Mouse (Mus musculus): ENCODE measurements around the gene Map2k2. TPM values are rescaled to one million over a fixed set of nuclear protein-coding genes. Genes with fewer than 3 reads are reported as not detected.
"Not testable (repeated sequence)": the region's sequence is repeated elsewhere in the genome, so short reads cannot be mapped to it uniquely, and the experiment has no call there.

Gene Map2k2
- polyA plus RNA-seq, 1 experiment from 2014 or later = 130 TPM

- Histone ChIP-seq H3K4me1 (replicated peaks) (peaks cover 81% of the 10 kb centered on the region), H3K4me3 (replicated peaks) (peak overlapping the region; percentile 98), H3K36me3 (peaks cover 57% of the 10 kb centered on the region), H3K4me2 (peak overlapping the region; percentile 84), H3K9ac (peak overlapping the region; percentile 100), H3K27me3 (no peaks in the 10 kb centered on the region), H3K9me3 (replicated peaks) (no peaks in the 10 kb centered on the region), H3K27ac (peak overlapping the region; percentile 95)
- no peak for DNase-seq
- WGBS (ENCODE audit: insufficient replicate concordance) = 90% methylated on average over 11 of the region's 11 CpGs
- no peak for ATAC-seq (ENCODE audit: low read depth)
Measured at GRCm38 (mm10) chr10:81178927-81179326, 73.2 kb downstream of the Map2k2 start.

- Histone ChIP-seq H3K36me3 (peaks cover 65% of the 10 kb centered on the region), H3K4me1 (replicated peaks) (peaks cover 81% of the 10 kb centered on the region), H3K9ac (peak overlapping the region; percentile 100; the same call in 1 of the 2 replicates)
Measured at GRCm38 (mm10) chr10:81179451-81180342, 74.0 kb downstream of the Map2k2 start.

GRCm38 (mm10) chr10:81180946-81181345, 75.2 kb downstream of the Map2k2 start:
- Histone ChIP-seq H3K4me3 (replicated peaks) (no peak overlapping the region), H3K4me1 (replicated peaks) (peaks cover 75% of the 10 kb centered on the region), H3K36me3 (peaks cover 76% of the 10 kb centered on the region), H3K9me3 (replicated peaks) (no peaks in the 10 kb centered on the region), H3K9ac (no peak overlapping the region; the same call in 1 of the 2 replicates), H3K4me2 (no peak overlapping the region), H3K27ac (peak overlapping the region; percentile 62; the same call in 1 of the 2 replicates), H3K27me3 (no peaks in the 10 kb centered on the region)
- WGBS (ENCODE audit: insufficient replicate concordance) = 87% methylated on average over 13 of the region's 13 CpGs
- no peak for DNase-seq
- ATAC-seq (ENCODE audit: low read depth) = no peak

More at GRCm38 (mm10) chr10:81179451-81180342, 74.0 kb downstream of the Map2k2 start:
- peak overlapping the region; percentile 95 for H3K27ac ChIP-seq
- peak overlapping the region; percentile 98; the same call in 1 of the 2 replicates for H3K4me3 ChIP-seq (replicated peaks)
- ATAC-seq (ENCODE audit: low read depth) (no peak), DNase-seq (no peak)
- H3K9me3 ChIP-seq (replicated peaks) = no peaks in the 10 kb centered on the region
- H3K27me3 ChIP-seq = no peaks in the 10 kb centered on the region
- H3K4me2 ChIP-seq = peak overlapping the region; percentile 84; the same call in 1 of the 2 replicates
- 90% methylated on average over 32 of the region's 32 CpGs for WGBS (ENCODE audit: insufficient replicate concordance)

- ATAC-seq (ENCODE audit: low read depth); H3K27me3 ChIP-seq; H3K9me3 ChIP-seq (replicated peaks); H3K9ac ChIP-seq; DNase-seq: not testable (repeated sequence)
- WGBS (ENCODE audit: insufficient replicate concordance) = 79% methylated on average over 12 of the region's 12 CpGs
- 0 out of 2 replicates have a peak overlapping the region, but pooled peaks have one; percentile 8 for H3K4me3 ChIP-seq (replicated peaks)
- H3K27ac ChIP-seq = peak overlapping the region; percentile 62
- peak overlapping the region; percentile 34; the same call in 1 of the 2 replicates for H3K4me2 ChIP-seq
- peaks cover 73% of the 10 kb centered on the region for H3K4me1 ChIP-seq (replicated peaks)
- peaks cover 83% of the 10 kb centered on the region for H3K36me3 ChIP-seq
Measured at GRCm38 (mm10) chr10:81181860-81182259, 76.1 kb downstream of the Map2k2 start.

- H3K4me3 ChIP-seq (replicated peaks) = peak within 1 kb of the TSS; percentile 71
- 4% methylated on average over 53 of the region's 53 CpGs for WGBS (ENCODE audit: insufficient replicate concordance)
- DNase-seq = peak; percentile 97
- no peaks in the 10 kb centered on the region for H3K9me3 ChIP-seq (replicated peaks)
- ATAC-seq (ENCODE audit: low read depth) = peak; percentile 89
- H3K4me2 ChIP-seq = peak within 1 kb of the TSS; percentile 81
- H3K27ac ChIP-seq = peak within 1 kb of the TSS; percentile 79
- peaks cover 82% of the 10 kb centered on the region for H3K36me3 ChIP-seq
- H3K9ac ChIP-seq = peak within 1 kb of the TSS; percentile 75
- H3K27me3 ChIP-seq = no peaks in the 10 kb centered on the region
- peaks cover 66% of the 10 kb centered on the region for H3K4me1 ChIP-seq (replicated peaks)
Measured at GRCm38 (mm10) chr10:81182336-81183333, 76.9 kb downstream of the Map2k2 start, which contains the start of gene Dapk3. Gene Dapk3 (plus strand): TSS chr10:81183005.

Small RNA genes within 50 kb of the gene (microRNA-seq; reads per million reads assigned to microRNA genes)
- not detected for gene Mir5615-1
- not detected for gene Mir5615-2

Other genes starting within 250 kb of the Map2k2 start
- gene Tmprss9, start 234.1 kb upstream of the Map2k2 start, polyA plus RNA-seq (2015; fragmentation: Nextera tagmentation; extraction: Ambion mirVana) = 0.05 TPM in 1 of 2 replicates, not detected in the other
- 249 and 266 TPM in 2 replicates for gene Timm13, start 204.9 kb upstream of the Map2k2 start, polyA plus RNA-seq (2015; fragmentation: Nextera tagmentation; extraction: Ambion mirVana)
- 14.0 and 15.4 TPM in 2 replicates for gene Lmnb2, start 187.7 kb upstream of the Map2k2 start, polyA plus RNA-seq (2015; fragmentation: Nextera tagmentation; extraction: Ambion mirVana)
- 1.6 and 1.8 TPM in 2 replicates for gene Gadd45b, start 175.8 kb upstream of the Map2k2 start, polyA plus RNA-seq (2015; fragmentation: Nextera tagmentation; extraction: Ambion mirVana)
- gene Gng7, start 91.0 kb upstream of the Map2k2 start, polyA plus RNA-seq (2015; fragmentation: Nextera tagmentation; extraction: Ambion mirVana) = 0.44 and 0.46 TPM in 2 replicates
- gene Diras1, start 80.3 kb upstream of the Map2k2 start, polyA plus RNA-seq (2015; fragmentation: Nextera tagmentation; extraction: Ambion mirVana) = 0.06 TPM in 1 of 2 replicates, not detected in the other
- 5.7 and 5.8 TPM in 2 replicates for gene Slc39a3, start 68.5 kb upstream of the Map2k2 start, polyA plus RNA-seq (2015; fragmentation: Nextera tagmentation; extraction: Ambion mirVana)
- gene Sgta, start 45.7 kb upstream of the Map2k2 start, polyA plus RNA-seq (2015; fragmentation: Nextera tagmentation; extraction: Ambion mirVana) = 69.1 and 71.6 TPM in 2 replicates
- 35.1 and 38.2 TPM in 2 replicates for gene Thop1, start 35.9 kb upstream of the Map2k2 start, polyA plus RNA-seq (2015; fragmentation: Nextera tagmentation; extraction: Ambion mirVana)
- gene Creb3l3, start 7.0 kb upstream of the Map2k2 start, polyA plus RNA-seq (2015; fragmentation: Nextera tagmentation; extraction: Ambion mirVana) = 22.3 and 22.5 TPM in 2 replicates
- 49.1 and 49.6 TPM in 2 replicates for gene Zbtb7a, start 29.3 kb downstream of the Map2k2 start, polyA plus RNA-seq (2015; fragmentation: Nextera tagmentation; extraction: Ambion mirVana)
- gene Pias4, start 62.0 kb downstream of the Map2k2 start, polyA plus RNA-seq (2015; fragmentation: Nextera tagmentation; extraction: Ambion mirVana) = 23.5 and 23.8 TPM in 2 replicates
- 369 and 384 TPM in 2 replicates for gene Eef2, start 70.7 kb downstream of the Map2k2 start, polyA plus RNA-seq (2015; fragmentation: Nextera tagmentation; extraction: Ambion mirVana)
- 19.3 and 20.9 TPM in 2 replicates for gene Dapk3, start 77.1 kb downstream of the Map2k2 start, polyA plus RNA-seq (2015; fragmentation: Nextera tagmentation; extraction: Ambion mirVana)
- gene 4930442H23Rik, start 77.9 kb downstream of the Map2k2 start, polyA plus RNA-seq (2015; fragmentation: Nextera tagmentation; extraction: Ambion mirVana) = 0.08 TPM in 1 of 2 replicates, not detected in the other
- gene Nmrk2, start 96.1 kb downstream of the Map2k2 start, polyA plus RNA-seq (2015; fragmentation: Nextera tagmentation; extraction: Ambion mirVana) = not detected in 2 replicates
- gene Atcay, start 124.9 kb downstream of the Map2k2 start, polyA plus RNA-seq (2015; fragmentation: Nextera tagmentation; extraction: Ambion mirVana) = 0.05 and 0.08 TPM in 2 replicates
- 0.28 and 0.43 TPM in 2 replicates for gene Zfr2, start 127.2 kb downstream of the Map2k2 start, polyA plus RNA-seq (2015; fragmentation: Nextera tagmentation; extraction: Ambion mirVana)
- gene Matk, start 147.0 kb downstream of the Map2k2 start, polyA plus RNA-seq (2015; fragmentation: Nextera tagmentation; extraction: Ambion mirVana) = 1.2 and 1.8 TPM in 2 replicates
- 130 and 134 TPM in 2 replicates for gene Mrpl54, start 161.0 kb downstream of the Map2k2 start, polyA plus RNA-seq (2015; fragmentation: Nextera tagmentation; extraction: Ambion mirVana)
- 24.5 and 26.7 TPM in 2 replicates for gene Apba3, start 161.0 kb downstream of the Map2k2 start, polyA plus RNA-seq (2015; fragmentation: Nextera tagmentation; extraction: Ambion mirVana)
- 0.35 and 0.43 TPM in 2 replicates for gene Tjp3, start 185.7 kb downstream of the Map2k2 start, polyA plus RNA-seq (2015; fragmentation: Nextera tagmentation; extraction: Ambion mirVana)
- gene Pip5k1c, start 187.0 kb downstream of the Map2k2 start, polyA plus RNA-seq (2015; fragmentation: Nextera tagmentation; extraction: Ambion mirVana) = 13.2 and 16.7 TPM in 2 replicates
- 29.5 and 33.0 TPM in 2 replicates for gene Cactin, start 215.2 kb downstream of the Map2k2 start, polyA plus RNA-seq (2015; fragmentation: Nextera tagmentation; extraction: Ambion mirVana)
- 5.2 and 5.3 TPM in 2 replicates for gene Tbxa2r, start 222.8 kb downstream of the Map2k2 start, polyA plus RNA-seq (2015; fragmentation: Nextera tagmentation; extraction: Ambion mirVana)
- not detected in 2 replicates for gene Gipc3, start 237.4 kb downstream of the Map2k2 start, polyA plus RNA-seq (2015; fragmentation: Nextera tagmentation; extraction: Ambion mirVana)
- 27.1 and 30.3 TPM in 2 replicates for gene Hmg20b, start 244.6 kb downstream of the Map2k2 start, polyA plus RNA-seq (2015; fragmentation: Nextera tagmentation; extraction: Ambion mirVana)